Mouse (Mus musculus) kidney, embryonic 16.5 days (tissue): ENCODE measurements around the gene Cygb. TPM values are rescaled to one million over a fixed set of nuclear protein-coding genes. Genes with fewer than 3 reads are reported as not detected.

Experiments used
- ATAC-seq: fragments of 200-750 bp; cut with Nextera tagmentation; 2 replicates; pipeline ENCODE4 v1.8.0; 2017; ENCODE audit warnings: moderate TSS enrichment; ENCODE audit not compliant: low FRiP score, low TSS enrichment
- H3K27ac ChIP-seq: fragments of 300-500 bp; sonication (generic); 2 replicates; pipeline ENCODE4 v1.5.1; 2014; ENCODE audit warnings: low read length
- H3K27me3 ChIP-seq: fragments of 300-500 bp; sonication (generic); 2 replicates; pipeline ENCODE4 v1.6.1; 2014; ENCODE audit warnings: low read length, control low read depth, mixed read lengths; ENCODE audit not compliant: insufficient read depth
- H3K36me3 ChIP-seq: fragments of 300-500 bp; sonication (generic); 2 replicates; pipeline ENCODE4 v1.6.1; 2014; ENCODE audit warnings: low read length, control low read depth, mixed read lengths; ENCODE audit not compliant: insufficient read depth
- H3K4me1 ChIP-seq: fragments of 300-500 bp; sonication (generic); 2 replicates; pipeline ENCODE4 v1.6.1; 2014; ENCODE audit warnings: low read length, control low read depth, mixed read lengths; ENCODE audit not compliant: insufficient read depth
- H3K4me2 ChIP-seq: fragments of 300-500 bp; sonication (generic); replicated peaks from 2 replicates; pipeline ENCODE4 v1.6.1; 2014; ENCODE audit warnings: low read depth, low read length
- H3K4me3 ChIP-seq: fragments of 300-500 bp; sonication (generic); 2 replicates; pipeline ENCODE4 v1.5.1; 2014; ENCODE audit warnings: mild to moderate bottlenecking, low read length
- H3K9ac ChIP-seq: fragments of 300-500 bp; sonication (generic); replicated peaks from 2 replicates; pipeline ENCODE4 v1.6.1; 2014; ENCODE audit warnings: low read length
- H3K9me3 ChIP-seq: fragments of 300-500 bp; sonication (generic); 2 replicates; pipeline ENCODE4 v1.6.1; 2016; ENCODE audit warnings: low read length, control low read depth
- WGBS: fragments of 180-500 bp; shearing (Covaris S2); extraction: QIAGEN DNeasy Blood & Tissue Kit; methylation state at CpG from one replicate; pipeline ENCODE4 v1.1.7; 2014; 5-methylcytosine and 5-hydroxymethylcytosine counted together
- polyA plus RNA-seq: library from polyadenylated mRNA; unstranded; fragments of >200 nt; fragmentation: Nextera tagmentation; extraction: Ambion mirVana; gene quantifications from 2 replicates; pipeline ENCODE4 v1.2.1, GENCODE M21; 2015

The Cygb gene
- polyA plus RNA-seq, 1 experiment from 2014 or later = 17.0 TPM

DNA sequence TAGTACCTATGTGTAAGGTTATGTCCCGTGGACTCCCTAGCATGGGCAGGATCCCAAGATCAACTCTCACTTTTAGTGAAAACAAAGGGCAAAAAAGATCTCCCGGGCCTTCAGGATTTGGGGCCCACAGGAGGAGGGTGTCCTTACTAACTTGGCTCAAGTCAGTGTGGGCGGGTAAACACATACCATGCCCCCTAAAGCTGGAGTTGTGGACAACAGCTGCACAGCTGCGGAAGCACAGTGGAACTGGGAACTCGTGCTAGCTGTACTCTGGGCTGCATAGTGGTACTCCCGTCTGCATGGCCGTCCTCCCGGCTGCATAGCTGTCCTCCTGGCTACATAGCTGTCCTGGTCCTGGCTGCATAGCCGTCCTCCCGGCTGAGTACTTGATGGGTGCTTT is 4.1 kb upstream of the Cygb start:
- 0 out of 2 replicates have a peak overlapping the region, but pooled peaks have one; percentile 46 for H3K9ac ChIP-seq
- peak overlapping the region; percentile 82 for H3K27ac ChIP-seq
- 58% methylated on average over 10 of the region's 10 CpGs for WGBS
- no peaks in the 10 kb centered on the region for H3K9me3 ChIP-seq
- H3K4me3 ChIP-seq = no peak overlapping the region
- peak; percentile 28; the same call in 1 of the 2 replicates for ATAC-seq
- no peaks in the 10 kb centered on the region for H3K36me3 ChIP-seq
- peak overlapping the region; percentile 49 for H3K4me2 ChIP-seq
- H3K4me1 ChIP-seq = peaks cover 52% of the 10 kb centered on the region
- peaks cover 20% of the 10 kb centered on the region for H3K27me3 ChIP-seq

- peak overlapping the region; percentile 49 for H3K4me2 ChIP-seq
- peak overlapping the region; percentile 40 for H3K4me3 ChIP-seq
- ATAC-seq = peak; percentile 90
- no peaks in the 10 kb centered on the region for H3K9me3 ChIP-seq
- WGBS = 14% methylated on average over 22 of the region's 22 CpGs
- peaks cover 23% of the 10 kb centered on the region for H3K27me3 ChIP-seq
- H3K36me3 ChIP-seq = no peaks in the 10 kb centered on the region
- H3K4me1 ChIP-seq = peaks cover 47% of the 10 kb centered on the region
- peak overlapping the region; percentile 82 for H3K27ac ChIP-seq
- H3K9ac ChIP-seq = peak overlapping the region; percentile 59; the same call in 1 of the 2 replicates
These were observed 3.5 kb upstream of the Cygb start for GRCm38 (mm10) chr11:116657311-116658223.

GRCm38 (mm10) chr11:116656348-116657191 is 2.5 kb upstream of the Cygb start:
- H3K27me3 ChIP-seq = peaks cover 26% of the 10 kb centered on the region
- no peaks in the 10 kb centered on the region for H3K9me3 ChIP-seq
- peaks cover 37% of the 10 kb centered on the region for H3K4me1 ChIP-seq
- H3K27ac ChIP-seq = no peak overlapping the region
- H3K4me3 ChIP-seq = no peak overlapping the region
- no peak for ATAC-seq
- no peaks in the 10 kb centered on the region for H3K36me3 ChIP-seq
- H3K9ac ChIP-seq = no peak overlapping the region; the same call in 1 of the 2 replicates
- 75% methylated on average over 16 of the region's 16 CpGs for WGBS
- no peak overlapping the region; the same call in 1 of the 2 replicates for H3K4me2 ChIP-seq

DNA sequence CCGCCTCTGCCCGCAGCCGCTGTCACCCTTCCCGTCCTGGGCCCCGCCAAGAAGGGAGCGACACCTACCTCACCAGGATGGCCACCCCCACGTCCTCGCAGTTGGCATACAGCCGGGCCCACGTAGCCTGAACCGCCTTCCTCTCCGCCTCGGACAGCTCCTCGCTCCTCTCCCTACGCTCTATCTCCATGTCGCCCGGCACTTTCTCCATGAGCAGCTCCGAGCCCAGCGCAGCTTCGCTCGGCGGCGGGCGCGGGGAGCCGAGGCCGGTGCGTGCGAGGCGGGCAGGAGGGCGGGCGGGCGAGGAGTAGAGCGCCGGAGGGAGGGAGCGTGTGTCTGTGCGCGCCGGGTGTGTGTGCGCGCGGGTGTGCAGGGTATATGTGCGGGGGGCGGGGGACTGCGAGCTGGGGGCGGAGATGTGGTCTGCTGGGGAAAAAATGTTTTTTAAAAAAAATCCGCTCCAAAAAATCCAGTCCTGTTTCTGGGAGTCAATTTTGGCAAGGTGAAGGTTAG is 348 bp downstream of the Cygb start:
- peaks cover 34% of the 10 kb centered on the region for H3K4me1 ChIP-seq
- no peak for ATAC-seq
- under 1% methylated on average over 47 of the region's 47 CpGs for WGBS

DNA sequence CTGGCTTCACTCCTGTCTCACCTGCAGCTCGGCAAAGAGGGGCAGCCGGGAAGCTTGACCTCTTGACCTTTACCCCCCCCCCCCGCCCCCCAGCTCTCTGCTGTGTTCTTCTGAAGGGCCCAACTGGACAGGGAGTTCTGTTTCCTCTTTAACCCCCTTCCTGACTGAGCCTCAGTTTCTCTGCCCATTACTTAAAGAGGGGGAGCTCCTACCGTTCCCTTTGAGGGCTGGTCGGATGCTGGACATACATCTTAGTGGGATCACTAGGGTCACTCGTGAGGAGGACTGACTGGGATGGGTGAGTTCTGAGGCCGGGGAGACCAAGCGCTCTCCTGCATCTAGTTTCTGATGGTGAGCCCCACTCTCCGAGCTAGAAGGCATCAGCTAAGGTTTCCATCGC is 879 bp downstream of the Cygb start, which contains the start of gene Prcd:
TSS of gene Prcd (plus strand) at position 301 of the 400 bp plus-strand sequence.
- peak within 1 kb of the TSS; percentile 98 for H3K4me2 ChIP-seq
- H3K27ac ChIP-seq = no peak within 1 kb of the TSS
- ATAC-seq = no peak
- 5% methylated on average over 8 of the region's 10 CpGs for WGBS
- H3K9me3 ChIP-seq = no peaks in the 10 kb centered on the region
- H3K4me3 ChIP-seq = peak within 1 kb of the TSS; percentile 60
- H3K4me1 ChIP-seq = peaks cover 37% of the 10 kb centered on the region
- no peaks in the 10 kb centered on the region for H3K36me3 ChIP-seq
- peaks cover 26% of the 10 kb centered on the region for H3K27me3 ChIP-seq
- H3K9ac ChIP-seq = peak within 1 kb of the TSS; percentile 68

More for the DNA sequence above, 348 bp downstream of the Cygb start:
- Histone ChIP-seq H3K36me3 (no peaks in the 10 kb centered on the region), H3K9me3 (no peaks in the 10 kb centered on the region), H3K9ac (peak overlapping the region; percentile 68), H3K4me3 (peak overlapping the region; percentile 60), H3K27ac (no peak overlapping the region), H3K27me3 (peaks cover 26% of the 10 kb centered on the region), H3K4me2 (peak overlapping the region; percentile 98)

DNA sequence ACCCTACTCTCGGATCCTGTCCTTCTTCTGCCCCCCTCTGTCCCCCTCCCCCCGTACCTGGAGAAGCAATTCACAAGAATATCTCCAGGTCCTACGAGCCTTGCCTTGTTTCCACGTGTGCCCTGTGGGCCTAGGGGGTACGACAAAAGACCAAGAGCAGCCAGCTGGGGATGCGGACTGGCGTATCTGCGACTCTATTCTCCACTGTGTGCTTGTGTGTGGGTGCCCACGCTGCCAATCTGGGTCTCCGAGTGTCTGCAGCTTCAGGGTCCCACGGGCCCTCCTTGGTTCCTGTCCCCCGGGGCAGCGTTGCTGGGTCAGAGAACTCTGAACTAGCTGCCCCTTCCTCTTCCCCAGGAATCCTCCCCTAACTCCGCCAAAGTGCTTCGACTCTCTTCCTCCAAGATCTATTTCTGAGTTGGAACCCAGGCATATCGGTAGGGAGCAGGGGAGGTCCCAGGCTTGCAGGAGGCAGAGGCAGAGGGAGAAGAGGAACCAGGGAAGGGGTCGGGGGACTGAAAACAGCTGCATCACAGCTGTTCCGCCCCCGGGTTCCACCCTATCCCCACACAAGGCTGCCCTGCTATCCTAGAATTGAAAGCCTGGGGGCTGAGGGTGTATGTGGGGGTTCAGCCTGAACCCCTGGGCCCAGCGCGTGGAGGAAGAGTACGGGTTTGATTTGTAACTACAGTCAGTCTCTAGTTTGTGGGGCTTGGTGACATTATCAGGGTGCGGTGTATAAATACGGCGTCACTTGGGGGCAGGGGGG is 1.6 kb downstream of the Cygb start:
- H3K4me2 ChIP-seq = peak overlapping the region; percentile 98
- peak overlapping the region; percentile 15 for H3K9ac ChIP-seq
- H3K27me3 ChIP-seq = peaks cover 26% of the 10 kb centered on the region
- H3K4me3 ChIP-seq = peak overlapping the region; percentile 60
- no peak for ATAC-seq
- no peaks in the 10 kb centered on the region for H3K36me3 ChIP-seq
- no peaks in the 10 kb centered on the region for H3K9me3 ChIP-seq
- 68% methylated on average over 25 of the region's 25 CpGs for WGBS
- no peak overlapping the region for H3K27ac ChIP-seq
- H3K4me1 ChIP-seq = peaks cover 39% of the 10 kb centered on the region

DNA sequence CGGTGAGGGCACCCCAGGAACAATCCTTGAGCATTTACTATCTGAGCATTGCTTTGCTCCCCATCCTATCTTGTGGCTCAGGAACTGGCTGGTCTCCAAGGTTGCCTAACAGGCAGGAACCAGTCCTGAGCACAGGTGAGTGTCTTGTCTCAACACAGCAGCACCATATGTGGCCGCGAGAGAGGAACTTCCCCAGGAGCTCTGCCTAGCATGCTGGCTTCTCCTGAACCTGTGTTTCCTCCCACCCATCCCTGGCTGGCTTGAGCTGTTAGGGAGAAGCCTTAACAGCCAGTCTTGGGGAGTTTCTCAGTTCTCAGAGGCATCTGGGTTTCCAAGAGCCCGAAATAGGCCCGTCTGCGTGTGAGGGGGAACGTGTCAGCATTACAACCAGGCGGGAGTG is 2.8 kb downstream of the Cygb start:
- Histone ChIP-seq H3K27me3 (peaks cover 26% of the 10 kb centered on the region), H3K36me3 (no peaks in the 10 kb centered on the region), H3K4me2 (no peak overlapping the region), H3K27ac (no peak overlapping the region), H3K9ac (no peak overlapping the region), H3K4me1 (peaks cover 38% of the 10 kb centered on the region), H3K4me3 (no peak overlapping the region), H3K9me3 (no peaks in the 10 kb centered on the region)
- WGBS = 82% methylated on average over 8 of the region's 8 CpGs
- no peak for ATAC-seq

DNA sequence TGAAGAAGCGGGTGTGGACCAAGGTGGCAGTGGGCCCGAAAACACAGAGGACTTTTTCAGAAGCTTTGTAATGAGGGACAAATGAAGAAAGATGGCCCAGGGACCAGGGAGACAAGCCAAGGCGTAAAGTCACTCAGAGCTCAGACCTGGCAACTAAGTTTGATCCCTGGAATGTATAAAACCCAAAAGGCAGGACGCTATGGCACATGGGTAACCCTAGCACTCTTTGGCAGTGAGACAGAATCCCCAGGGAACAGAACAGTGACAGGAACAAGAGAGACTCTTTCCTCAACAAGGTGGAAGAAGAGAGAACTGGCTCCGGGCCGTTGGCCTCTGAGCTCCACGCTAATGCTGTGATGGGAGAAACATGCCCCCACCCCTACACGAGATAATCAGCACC is 3.3 kb downstream of the Cygb start:
- Histone ChIP-seq H3K9me3 (no peaks in the 10 kb centered on the region), H3K9ac (no peak overlapping the region), H3K36me3 (no peaks in the 10 kb centered on the region), H3K4me3 (no peak overlapping the region), H3K4me1 (peaks cover 43% of the 10 kb centered on the region), H3K27ac (no peak overlapping the region), H3K27me3 (peaks cover 26% of the 10 kb centered on the region), H3K4me2 (no peak overlapping the region)
- 88% methylated on average over 8 of the region's 8 CpGs for WGBS
- ATAC-seq = no peak
